Mouse (Mus musculus) MEL (cell line): ENCODE measurements around the gene Cav3. TPM values are rescaled to one million over a fixed set of nuclear protein-coding genes. Genes with fewer than 3 reads are reported as not detected.

Source experiments
- DNase-seq: peaks from one replicate; pipeline ENCODE4 v3.0.0; 2011; ENCODE audit warnings: low read depth, low spot score
- H3K27ac ChIP-seq: 2 replicates; pipeline ENCODE4 v1.5.1; 2012; ENCODE audit warnings: low read depth, mild to moderate bottlenecking, control low read depth, low read length, moderate library complexity; ENCODE audit not compliant: control insufficient read depth
- H3K27me3 ChIP-seq, 2 experiments: fragments of 150-350 bp in 1 of 2; sonication (generic) in 1 of 2; 2 replicates each; pipeline ENCODE4 v1.6.1; 2012; ENCODE audit warnings: low read length in 2 of 2, mild to moderate bottlenecking in 2 of 2, improper control_type of control experiment in 1 of 2, moderate library complexity in 1 of 2; ENCODE audit not compliant: insufficient read depth in 2 of 2, control insufficient read depth in 1 of 2
- H3K36me3 ChIP-seq, 2 experiments: 2 replicates each; pipeline ENCODE4 v1.6.1; 2012 to 2014; ENCODE audit warnings: low read length in 2 of 2, improper control_type of control experiment in 1 of 2, inconsistent platforms in 1 of 2, mild to moderate bottlenecking in 1 of 2; ENCODE audit not compliant: insufficient read depth in 2 of 2, control insufficient read depth in 1 of 2
- H3K4me1 ChIP-seq, 2 experiments: fragments of 150-350 bp in 1 of 2; sonication (generic) in 1 of 2; 2 replicates each; pipeline ENCODE4 v1.6.1; 2012; ENCODE audit warnings: low read length in 2 of 2, improper control_type of control experiment in 1 of 2, mild to moderate bottlenecking in 1 of 2; ENCODE audit not compliant: insufficient read depth in 2 of 2, control insufficient read depth in 1 of 2
- H3K4me3 ChIP-seq, 2 experiments: fragments of 150-350 bp in 1 of 2; sonication (generic) in 1 of 2; 2 replicates each; pipeline ENCODE4 v1.5.1; 2012; ENCODE audit warnings: low read depth in 2 of 2, low read length in 2 of 2, mild to moderate bottlenecking in 2 of 2, moderate library complexity in 2 of 2, control low read depth in 1 of 2, improper control_type of control experiment in 1 of 2; ENCODE audit not compliant: control insufficient read depth in 1 of 2, insufficient read depth in 1 of 2
- H3K79me2 ChIP-seq: 2 replicates; pipeline ENCODE4 v1.6.1; 2012; ENCODE audit warnings: mild to moderate bottlenecking, low read length, moderate library complexity; ENCODE audit not compliant: control insufficient read depth, poor library complexity, insufficient read depth
- H3K9ac ChIP-seq: 2 replicates; pipeline ENCODE4 v1.6.1; 2012; ENCODE audit warnings: low read depth, mild to moderate bottlenecking, control low read depth, low read length, moderate library complexity; ENCODE audit not compliant: control insufficient read depth, poor library complexity, severe bottlenecking
- H3K9me3 ChIP-seq: fragments of 150-350 bp; sonication (generic); replicated peaks from 2 replicates; pipeline ENCODE4 v1.6.1; 2012; ENCODE audit warnings: mild to moderate bottlenecking, low read length, improper control_type of control experiment, moderate library complexity; ENCODE audit not compliant: insufficient read depth
- E2F4 ChIP-seq: IDR thresholded peaks from 2 replicates; pipeline ENCODE4 v1.6.1; 2011; ENCODE audit warnings: low read depth, low read length, improper control_type of control experiment, borderline replicate concordance
- GABPA ChIP-seq: IDR thresholded peaks from 2 replicates; pipeline ENCODE4 v1.6.1; 2012; ENCODE audit warnings: low read depth, mild to moderate bottlenecking, inconsistent platforms, low read length, improper control_type of control experiment, moderate library complexity
- GATA1 ChIP-seq: IDR thresholded peaks from 2 replicates; pipeline ENCODE4 v1.6.1; 2011; ENCODE audit warnings: low read depth, low read length, improper control_type of control experiment
- HCFC1 ChIP-seq: IDR thresholded peaks from 2 replicates; pipeline ENCODE4 v1.6.1; 2012; ENCODE audit warnings: low read depth, mild to moderate bottlenecking, inconsistent platforms, low read length, improper control_type of control experiment, moderate library complexity
- JUND ChIP-seq: IDR thresholded peaks from 2 replicates; pipeline ENCODE4 v1.6.1; 2011; ENCODE audit warnings: low read depth, mild to moderate bottlenecking, improper control_type of control experiment, low read length
- MAFK ChIP-seq: IDR thresholded peaks from 2 replicates; pipeline ENCODE4 v1.6.1; 2011; ENCODE audit warnings: low read depth, mild to moderate bottlenecking, low read length, improper control_type of control experiment, borderline replicate concordance
- MEF2A ChIP-seq: IDR thresholded peaks from 2 replicates; pipeline ENCODE4 v1.6.1; 2014; ENCODE audit warnings: low read depth, mild to moderate bottlenecking, inconsistent platforms, low read length, improper control_type of control experiment; ENCODE audit not compliant: poor library complexity, insufficient replicate concordance, severe bottlenecking; ENCODE audit errors: extremely low read depth
- MXI1 ChIP-seq: IDR thresholded peaks from 2 replicates; pipeline ENCODE4 v1.6.1; 2011; ENCODE audit warnings: mild to moderate bottlenecking, low read depth, low read length, improper control_type of control experiment
- MYC ChIP-seq: IDR thresholded peaks from 2 replicates; pipeline ENCODE4 v1.6.1; 2011; ENCODE audit warnings: low read depth, mild to moderate bottlenecking, low read length, improper control_type of control experiment, moderate library complexity
- NRF1 ChIP-seq: IDR thresholded peaks from 2 replicates; pipeline ENCODE4 v1.6.1; 2014; ENCODE audit warnings: low read depth, mild to moderate bottlenecking, inconsistent platforms, low read length, improper control_type of control experiment, moderate library complexity; ENCODE audit not compliant: poor library complexity, insufficient read depth, severe bottlenecking
- RCOR1 ChIP-seq: IDR thresholded peaks from 2 replicates; pipeline ENCODE4 v1.6.1; 2012; ENCODE audit warnings: low read depth, mild to moderate bottlenecking, inconsistent platforms, low read length, improper control_type of control experiment
- TAL1 ChIP-seq: IDR thresholded peaks from 2 replicates; pipeline ENCODE4 v1.6.1; 2012; ENCODE audit warnings: mild to moderate bottlenecking, inconsistent platforms, low read length, moderate library complexity, mixed read lengths
- TBP ChIP-seq: IDR thresholded peaks from 2 replicates; pipeline ENCODE4 v1.8.0; 2011; ENCODE audit warnings: low read depth, low read length, improper control_type of control experiment
- TCF12 ChIP-seq: IDR thresholded peaks from 2 replicates; pipeline ENCODE4 v1.6.1; 2014; ENCODE audit warnings: low read depth, mild to moderate bottlenecking, inconsistent platforms, low read length, improper control_type of control experiment, moderate library complexity
- UBTF ChIP-seq: IDR thresholded peaks from 2 replicates; pipeline ENCODE4 v1.6.1; 2012; ENCODE audit warnings: low read depth, mild to moderate bottlenecking, inconsistent platforms, low read length, improper control_type of control experiment, moderate library complexity, borderline replicate concordance; ENCODE audit not compliant: insufficient read depth
- USF2 ChIP-seq, 2 experiments: IDR thresholded peaks; 2 replicates each; pipeline ENCODE4 v1.6.1; 2011 to 2012; ENCODE audit warnings: improper control_type of control experiment in 2 of 2, low read length in 2 of 2, borderline replicate concordance in 1 of 2, inconsistent platforms in 1 of 2, low read depth in 1 of 2, mild to moderate bottlenecking in 1 of 2; ENCODE audit not compliant: insufficient read depth in 1 of 2
- ZKSCAN1 ChIP-seq: IDR thresholded peaks from 2 replicates; pipeline ENCODE4 v1.6.1; 2012; ENCODE audit warnings: low read depth, mild to moderate bottlenecking, inconsistent platforms, low read length, improper control_type of control experiment, moderate library complexity
- ZMIZ1 ChIP-seq: IDR thresholded peaks from 2 replicates; pipeline ENCODE4 v1.6.1; 2012; ENCODE audit warnings: low read depth, mild to moderate bottlenecking, inconsistent platforms, low read length, improper control_type of control experiment, moderate library complexity
- ZNF384 ChIP-seq: IDR thresholded peaks from 2 replicates; pipeline ENCODE4 v1.6.1; 2012; ENCODE audit warnings: low read depth, mild to moderate bottlenecking, inconsistent platforms, low read length, improper control_type of control experiment
- polyA plus RNA-seq, 2 experiments: library from polyadenylated mRNA; stranded (reverse) in 1 of 2; unstranded in 1 of 2; fragments of >175 nt in 1 of 2; fragments of >200 nt in 1 of 2; gene quantifications; 2 replicates each; pipeline versions ENCODE4 v1.2.1 to v1.2.4; 2012; ENCODE audit warnings: low replicate concordance in 2 of 2, low read depth in 1 of 2; ENCODE audit not compliant: insufficient read length in 2 of 2, insufficient read depth in 1 of 2, missing spikeins in 1 of 2
- total RNA-seq: library from RNA; depleted of rRNA; stranded (reverse); fragments of 300-350 nt; gene quantifications from 2 replicates; pipeline ENCODE4 v1.2.3, GENCODE M21; 2012

The Cav3 gene
- total and polyA plus RNA-seq, 3 experiments: not detected

- TF ChIP-seq ZMIZ1 (no peak), ZKSCAN1 (no peak), MYC (no peak), GATA1 (no peak), MEF2A (no peak), TBP (no peak), ZNF384 (no peak), MXI1 (no peak), UBTF (no peak), USF2 (IDR thresholded peaks at IDR 0.05; ENCODE audit: borderline replicate concordance in 1 of 2, insufficient read depth in 1 of 2, low read depth in 1 of 2, low read length in 2 of 2) (no peak), E2F4 (no peak), MAFK (no peak), JUND (no peak)
- TF ChIP-seq, all 39 proteins: peak for 0
- H3K9me3 ChIP-seq: no peaks in the 10 kb centered on the region
- H3K4me3 ChIP-seq: no peak overlapping the region
- no peak overlapping the region for H3K9ac ChIP-seq
- H3K27ac ChIP-seq: no peak overlapping the region
- DNase-seq: no peak
- no peaks in the 10 kb centered on the region for H3K27me3 ChIP-seq
- no peaks in the 10 kb centered on the region for H3K36me3 ChIP-seq
- H3K79me2 ChIP-seq: no peaks in the 10 kb centered on the region
- no peaks in the 10 kb centered on the region for H3K4me1 ChIP-seq
Measured at GRCm38 (mm10) chr6:112466001-112466400, 6.7 kb downstream of the Cav3 start.

DNA sequence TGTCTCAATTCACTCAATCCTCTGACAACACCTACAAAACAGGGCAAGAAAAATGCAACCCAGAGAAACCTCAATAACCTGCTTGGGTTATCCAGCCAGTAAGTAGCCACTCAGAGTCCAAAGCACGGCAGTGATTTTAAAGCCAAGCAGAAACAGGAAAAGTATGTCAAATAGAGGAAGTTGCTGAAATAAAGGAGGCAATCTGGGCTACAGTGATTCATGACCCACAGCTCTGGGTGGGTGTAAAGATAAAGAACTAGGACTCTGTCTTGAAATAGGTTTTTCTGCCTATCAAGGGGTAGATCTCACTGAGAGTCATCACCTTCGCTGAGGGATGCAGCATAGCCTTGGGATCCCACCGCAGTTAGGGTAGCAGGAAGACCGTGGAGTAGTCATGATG is 12.3 kb downstream of the Cav3 start:
- Histone ChIP-seq H3K4me1 (no peaks in the 10 kb centered on the region), H3K27me3 (no peaks in the 10 kb centered on the region), H3K27ac (no peak overlapping the region), H3K4me3 (no peak overlapping the region), H3K36me3 (no peaks in the 10 kb centered on the region), H3K9me3 (no peaks in the 10 kb centered on the region), H3K79me2 (no peaks in the 10 kb centered on the region), H3K9ac (no peak overlapping the region)
- TF ChIP-seq GABPA: no peak
- no peak for TF ChIP-seq RCOR1
- no peak for DNase-seq

DNA sequence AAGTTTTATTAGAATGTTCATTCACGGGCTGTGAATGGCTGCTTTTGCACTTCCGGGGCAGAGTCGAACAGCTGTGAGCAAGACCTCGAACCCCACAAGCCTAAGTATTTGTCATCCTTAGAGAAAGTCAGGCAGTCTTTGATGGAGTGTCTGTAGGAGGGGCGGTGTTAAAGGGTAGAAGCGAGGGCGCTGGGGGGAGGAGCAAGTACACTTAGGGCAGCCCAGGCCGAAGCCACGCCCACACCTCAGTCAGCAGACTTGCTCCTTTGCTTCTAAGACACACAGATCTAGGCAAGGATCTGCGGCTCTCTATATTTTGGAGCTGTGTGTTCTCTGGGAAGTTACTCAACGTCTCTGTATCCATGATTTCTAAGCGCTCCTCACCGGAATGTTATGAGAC is 20.6 kb downstream of the Cav3 start:
- Histone ChIP-seq H3K79me2 (no peaks in the 10 kb centered on the region), H3K4me3 (no peak overlapping the region), H3K36me3 (no peaks in the 10 kb centered on the region), H3K9me3 (no peaks in the 10 kb centered on the region), H3K27ac (no peak overlapping the region), H3K27me3 (no peaks in the 10 kb centered on the region), H3K4me1 (no peaks in the 10 kb centered on the region), H3K9ac (no peak overlapping the region)
- DNase-seq: no peak
- TF ChIP-seq TCF12 (no peak), TAL1 (no peak), TBP (no peak), NRF1 (no peak), HCFC1 (no peak), JUND (no peak)
